Mouse (Mus musculus): ENCODE measurements around the gene Tbx6. TPM values are rescaled to one million over a fixed set of nuclear protein-coding genes. Genes with fewer than 3 reads are reported as not detected.

Tbx6 gene
- total RNA-seq (2023): 8.0 TPM

DNA sequence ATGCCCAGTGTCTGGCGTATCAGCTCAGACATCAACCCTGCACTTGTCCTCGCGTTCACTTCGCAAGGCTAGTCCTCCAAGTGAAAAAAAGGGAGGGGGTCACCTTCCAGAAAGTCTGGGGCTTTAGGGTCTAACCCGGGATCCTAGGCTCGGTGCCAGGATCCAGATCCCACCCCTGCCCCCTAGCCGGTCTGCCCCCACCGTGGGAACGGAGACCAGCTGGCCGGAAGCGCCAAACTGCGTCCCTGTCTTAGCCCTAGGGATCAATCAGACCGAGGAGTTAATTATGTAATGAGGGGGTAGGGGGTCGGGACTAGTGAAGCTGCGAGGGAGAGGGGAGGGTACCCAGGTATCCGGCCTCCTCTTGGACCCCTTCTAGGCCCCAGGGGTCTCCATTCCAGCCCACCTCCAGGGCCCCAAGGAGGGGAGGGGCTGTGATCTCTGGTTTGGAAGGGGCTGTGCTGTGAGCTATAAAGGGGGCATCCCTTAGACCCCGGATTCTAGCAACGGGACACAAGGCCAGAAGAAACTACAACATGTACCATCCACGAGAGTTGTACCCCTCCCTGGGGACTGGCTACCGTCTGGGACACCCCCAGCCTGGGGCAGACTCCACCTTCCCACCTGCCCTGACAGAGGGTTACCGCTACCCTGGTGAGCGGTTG lies at the start of gene Tbx6:
TSS of gene Tbx6 (plus strand) at position 513 of the 665 bp plus-strand sequence.

DNA sequence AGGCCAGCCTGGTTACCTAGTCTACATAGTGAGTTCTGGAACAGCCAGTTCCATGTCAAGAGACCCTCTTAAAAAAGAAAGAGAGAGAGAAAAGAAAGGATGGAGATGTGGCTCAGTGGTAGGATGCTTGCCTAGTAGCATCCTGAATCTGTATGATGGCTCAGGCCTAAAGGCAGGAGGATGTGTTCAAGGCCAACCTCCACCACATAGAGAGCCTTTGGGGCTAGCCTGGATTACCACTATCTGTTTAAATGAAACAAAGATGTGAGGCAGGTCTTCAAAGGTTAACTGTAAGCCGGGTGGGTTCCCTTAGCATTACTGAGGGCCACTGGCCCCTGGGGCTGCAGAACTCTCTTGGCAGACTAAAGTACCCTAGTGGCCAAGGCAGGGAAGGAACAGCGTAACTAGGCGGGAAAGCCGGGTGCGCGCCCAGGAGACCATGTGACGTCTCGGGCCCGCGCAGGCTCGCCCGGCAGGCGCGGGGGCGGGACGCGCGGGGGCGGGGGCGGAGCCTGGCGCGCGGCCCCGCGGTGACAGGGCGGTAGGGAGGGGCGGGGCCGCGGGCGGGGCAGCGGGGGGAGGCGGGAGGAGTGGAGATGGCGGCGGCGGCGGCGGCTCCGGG lies 22.1 kb upstream of the Tbx6 start, which contains the start of gene Mapk3:
TSS of gene Mapk3 (plus strand) at position 552 of the 622 bp plus-strand sequence.

DNA sequence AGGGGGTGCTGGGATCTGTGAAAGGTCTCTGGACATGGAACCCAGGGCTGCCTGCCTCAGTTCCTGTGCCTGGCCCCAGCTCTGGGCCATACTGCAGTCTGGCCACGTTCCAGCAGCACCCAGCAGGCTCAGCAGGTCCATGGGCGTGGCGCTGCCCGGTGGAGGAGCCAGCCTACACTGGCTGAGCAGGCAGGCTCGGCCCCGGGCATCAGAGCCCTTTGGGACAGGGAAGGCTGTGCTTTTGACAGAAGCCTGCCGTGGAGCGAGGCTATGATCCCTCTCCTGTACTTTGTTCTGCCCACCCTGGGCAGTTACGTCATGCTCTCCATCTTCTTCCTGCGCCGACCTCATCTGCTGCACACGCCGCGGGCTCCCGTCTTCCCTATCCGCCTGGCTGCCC lies 15.1 kb upstream of the Tbx6 start, which contains the start of gene Gdpd3:
TSS of gene Gdpd3 (plus strand) at position 134 of the 400 bp plus-strand sequence.

DNA sequence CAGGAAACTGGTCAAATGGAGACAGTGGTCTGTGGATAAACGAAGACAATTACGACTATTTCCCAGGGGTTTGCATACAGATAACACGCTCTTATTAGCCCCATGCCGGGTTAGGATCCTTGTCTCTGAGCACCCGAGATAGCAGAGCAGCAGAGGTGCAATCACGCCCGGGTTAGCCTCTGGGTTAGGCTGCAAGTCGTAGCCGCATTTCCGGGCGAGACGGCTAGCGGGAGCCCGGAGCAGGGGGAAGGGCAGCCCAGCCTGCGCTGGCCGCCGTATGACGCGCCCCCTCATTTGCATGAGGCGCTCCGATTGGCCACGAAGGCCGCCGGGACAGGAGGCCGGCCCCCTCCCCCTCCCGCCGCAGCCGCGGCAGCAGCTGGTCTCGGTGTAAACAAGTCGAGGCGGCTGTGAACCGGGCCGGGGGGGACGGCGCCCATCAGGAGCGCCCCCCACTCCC lies 4.7 kb upstream of the Tbx6 start, which contains the start of gene Ypel3:
TSS of gene Ypel3 (plus strand) at position 358 of the 460 bp plus-strand sequence.

DNA sequence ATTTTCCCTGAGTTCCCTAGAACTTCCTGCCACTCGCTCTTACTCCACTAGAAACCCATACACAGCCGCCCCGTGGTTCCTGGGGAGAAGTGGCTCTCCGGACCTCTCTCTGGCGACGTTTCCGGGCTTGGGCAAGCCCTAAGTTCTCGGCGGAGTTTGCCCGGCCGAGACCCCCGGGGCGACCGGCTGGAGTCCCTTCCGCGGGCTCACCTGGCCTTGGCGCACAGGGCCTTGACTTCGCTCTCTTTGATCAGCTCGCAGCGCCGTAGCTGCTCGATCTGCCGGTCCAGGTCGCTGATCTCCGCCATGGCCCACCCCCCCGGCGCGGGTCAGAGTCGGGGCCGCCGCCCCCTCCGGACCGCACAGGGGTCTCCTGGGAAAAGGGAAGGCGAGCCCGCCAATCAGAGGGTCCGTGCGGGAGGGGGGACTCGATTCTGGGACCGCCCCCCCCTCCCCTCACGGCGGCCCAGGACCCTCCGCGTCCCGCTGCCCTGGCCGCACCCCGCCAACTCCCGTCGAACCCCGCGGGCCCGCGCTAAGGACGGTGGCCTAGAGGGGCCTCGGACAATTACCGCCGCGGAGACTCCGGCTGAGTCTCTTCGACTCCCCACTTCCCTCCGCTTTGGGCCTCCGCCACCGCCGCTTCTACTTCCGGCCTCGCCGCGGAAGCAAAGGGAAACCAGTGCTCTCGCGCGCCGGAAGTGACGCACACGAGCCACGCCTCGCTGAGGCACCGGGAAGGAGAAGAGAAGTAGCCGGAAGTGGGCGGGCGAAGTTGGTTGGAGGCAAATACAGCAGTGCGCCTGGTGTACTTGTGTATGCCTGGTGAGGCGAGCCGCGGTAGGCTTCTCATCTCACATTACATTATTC lies 10.8 kb downstream of the Tbx6 start, which contains the start of gene Ppp4c:
TSS of gene Ppp4c (minus strand) at position 646 of the 870 bp plus-strand sequence.

DNA sequence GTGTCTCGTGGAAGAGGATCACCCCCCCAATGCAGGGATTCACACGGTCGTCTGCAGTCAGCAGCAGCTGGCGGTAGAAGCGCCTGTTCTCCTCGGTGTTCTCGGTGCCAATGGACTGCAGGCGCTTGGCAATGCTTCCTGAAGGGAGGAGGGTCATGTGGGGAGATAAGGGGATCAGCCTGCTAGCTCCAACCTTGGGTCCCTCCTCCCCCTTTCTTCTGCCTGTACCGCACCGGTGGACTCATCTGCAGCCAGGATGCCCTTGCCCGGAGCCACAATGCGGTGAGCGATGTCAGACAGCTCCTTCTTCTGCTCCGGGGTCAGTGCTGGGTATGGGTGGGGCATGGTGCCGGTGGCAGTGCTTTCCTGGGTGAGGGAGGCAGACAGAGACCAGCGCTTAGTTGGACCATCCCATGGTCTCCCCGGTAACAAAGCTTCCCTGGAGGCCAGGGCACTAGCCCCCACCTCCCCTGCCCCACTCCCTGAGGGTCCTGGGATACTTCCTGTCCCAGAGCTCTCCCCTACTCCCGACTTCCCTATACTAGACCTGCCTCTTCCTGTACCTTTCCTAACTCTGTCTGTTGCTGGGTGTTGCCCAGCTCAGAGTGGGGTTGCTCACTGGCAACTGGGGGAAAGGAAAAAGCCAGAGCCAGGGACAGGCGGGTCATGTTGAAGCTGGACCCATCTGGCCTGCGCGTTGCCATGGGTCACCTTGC lies 16.3 kb downstream of the Tbx6 start, which contains the start of gene Fam57b:
TSS of gene Fam57b (plus strand) at position 258 of the 716 bp plus-strand sequence.

DNA sequence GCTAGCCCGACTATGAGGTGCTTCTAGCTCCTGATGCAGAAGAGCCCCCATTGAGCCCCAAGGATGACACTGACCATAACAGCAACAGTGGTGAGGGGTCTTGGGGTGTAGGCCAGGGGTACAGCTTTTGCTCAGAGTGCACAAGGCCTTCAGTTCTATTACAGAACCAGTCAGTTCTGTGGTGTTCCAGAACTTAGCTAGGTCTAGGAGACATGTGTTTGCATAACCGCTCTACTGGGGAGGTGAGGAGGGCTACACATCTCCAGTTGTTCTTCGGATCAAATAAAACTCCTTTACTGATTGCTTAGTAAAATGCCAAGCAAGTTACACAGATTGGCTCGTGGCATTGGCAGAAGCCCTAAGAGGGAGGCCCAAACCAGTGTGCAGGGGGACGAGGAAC lies 50.3 kb downstream of the Tbx6 start, which contains the start of gene 4930451I11Rik:
TSS of gene 4930451I11Rik (minus strand) at position 101 of the 400 bp plus-strand sequence.

Other genes starting within 250 kb of the Tbx6 start
- gene Eif3c, start 215.1 kb upstream of the Tbx6 start, total RNA-seq (2023): 106 TPM
- gene Apobr, start 196.5 kb upstream of the Tbx6 start, total RNA-seq (2023): 4.6 TPM
- gene Cln3, start 195.7 kb upstream of the Tbx6 start, total RNA-seq (2023): 90.5 TPM
- gene Il27, start 186.5 kb upstream of the Tbx6 start, total RNA-seq (2023): not detected
- gene Nupr1, start 150.6 kb upstream of the Tbx6 start, total RNA-seq (2023): not detected
- 58.8 TPM for gene Sgf29, start 132.2 kb upstream of the Tbx6 start, total RNA-seq (2023)
- gene Sult1a1, start 105.1 kb upstream of the Tbx6 start, total RNA-seq (2023): 0.59 TPM
- gene Bola2, start 86.1 kb upstream of the Tbx6 start, total RNA-seq (2023): 127 TPM
- gene Slx1b, start 85.7 kb upstream of the Tbx6 start, total RNA-seq (2023): 6.8 TPM
- 1,152 TPM for gene Coro1a, start 73.7 kb upstream of the Tbx6 start, total RNA-seq (2023)
- gene Mapk3, start 21.9 kb upstream of the Tbx6 start, total RNA-seq (2023): 29.3 TPM
- 2.6 TPM for gene Gdpd3, start 15.1 kb upstream of the Tbx6 start, total RNA-seq (2023)
- 256 TPM for gene Ypel3, start 4.5 kb upstream of the Tbx6 start, total RNA-seq (2023)
- gene Ppp4c, start 11.0 kb downstream of the Tbx6 start, total RNA-seq (2023): 239 TPM
- not detected for gene Fam57b, start 16.2 kb downstream of the Tbx6 start, total RNA-seq (2023)
- not detected for gene 4930451I11Rik, start 50.2 kb downstream of the Tbx6 start, total RNA-seq (2023)
- not detected for gene Doc2a, start 65.9 kb downstream of the Tbx6 start, total RNA-seq (2023)
- gene Hirip3, start 80.5 kb downstream of the Tbx6 start, total RNA-seq (2023): 24.4 TPM
- gene Ino80e, start 80.9 kb downstream of the Tbx6 start, total RNA-seq (2023): 60.5 TPM
- 72.3 TPM for gene Taok2, start 103.2 kb downstream of the Tbx6 start, total RNA-seq (2023)
- gene Tmem219, start 141.4 kb downstream of the Tbx6 start, total RNA-seq (2023): 22.6 TPM
- 37.3 TPM for gene Kctd13, start 147.4 kb downstream of the Tbx6 start, total RNA-seq (2023)
- not detected for gene Asphd1, start 168.1 kb downstream of the Tbx6 start, total RNA-seq (2023)
- gene Sez6l2, start 169.1 kb downstream of the Tbx6 start, total RNA-seq (2023): 6.1 TPM
- 99.9 TPM for gene Cdipt, start 194.4 kb downstream of the Tbx6 start, total RNA-seq (2023)
- 0.62 TPM for gene Cdiptos, start 194.6 kb downstream of the Tbx6 start, total RNA-seq (2023)
- gene Mvp, start 233.1 kb downstream of the Tbx6 start, total RNA-seq (2023): 25.5 TPM
- gene Pagr1b, start 235.0 kb downstream of the Tbx6 start, total RNA-seq (2023): 5.4 TPM
- gene Pagr1a, start 235.9 kb downstream of the Tbx6 start, total RNA-seq (2023): 26.5 TPM
- 32.5 TPM for gene Gm42742, start 239.6 kb downstream of the Tbx6 start, total RNA-seq (2023)
- 5.3 TPM for gene Prrt2, start 239.7 kb downstream of the Tbx6 start, total RNA-seq (2023)
- 197 TPM for gene Maz, start 245.6 kb downstream of the Tbx6 start, total RNA-seq (2023)